Mouse (Mus musculus): ENCODE results near the gene Spink8. TPM values are rescaled to one million over a fixed set of nuclear protein-coding genes. Genes with fewer than 3 reads are reported as not detected.
"Not testable (repeated sequence)": the region's sequence is repeated elsewhere in the genome, so short reads cannot be mapped to it uniquely, and the experiment has no call there.

The Spink8 gene
- not detected in 2 replicates for polyA plus RNA-seq (2014; fragmentation: Nextera tagmentation; extraction: Ambion mirVana)

DNA sequence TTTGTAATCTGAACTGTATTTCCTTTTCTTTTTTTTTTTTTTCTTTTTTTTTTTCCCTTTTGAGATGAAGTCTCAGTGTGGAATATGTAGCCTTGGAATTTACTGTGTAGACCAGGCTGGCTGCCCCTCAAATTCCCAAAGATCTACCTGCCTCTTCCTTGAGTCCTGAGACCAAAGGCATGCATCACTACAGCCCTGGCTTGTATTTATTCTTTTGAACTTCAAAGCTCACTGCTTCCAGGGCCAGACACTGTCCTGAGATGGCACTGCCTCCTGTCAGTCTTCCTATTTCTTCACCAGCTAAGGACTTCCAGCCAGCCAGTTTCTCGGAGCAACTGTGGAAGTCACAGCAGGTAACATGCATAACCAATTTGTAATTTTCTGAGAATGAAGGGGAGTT, at the start of gene Spink8:
Spink8 (plus strand) TSS at position 301 of the 400 bp plus-strand sequence.
- no peak for DNase-seq (ENCODE audit: low spot score)
- Histone ChIP-seq H3K4me3 (ENCODE audit: low read depth, low read length) (no peak within 1 kb of the TSS), H3K27ac (ENCODE audit: low read depth, low read length) (no peak within 1 kb of the TSS), H3K4me1 (replicated peaks; ENCODE audit: control insufficient read depth, insufficient read depth, low read length) (no peaks in the 10 kb centered on the region), H3K36me3 (ENCODE audit: control insufficient read depth, insufficient read depth, low read length) (no peaks in the 10 kb centered on the region), H3K27me3 (ENCODE audit: control insufficient read depth, insufficient read depth, low read length) (no peaks in the 10 kb centered on the region), H3K4me2 (replicated peaks; ENCODE audit: low read depth, low read length) (no peak within 1 kb of the TSS), H3K9ac (ENCODE audit: low read depth, low read length) (no peak within 1 kb of the TSS), H3K9me3 (ENCODE audit: control insufficient read depth, low read length) (no peaks in the 10 kb centered on the region)
- ATAC-seq (ENCODE audit: low FRiP score): no peak
- 64% methylated on average over 1 of the region's 1 CpGs for WGBS

DNA sequence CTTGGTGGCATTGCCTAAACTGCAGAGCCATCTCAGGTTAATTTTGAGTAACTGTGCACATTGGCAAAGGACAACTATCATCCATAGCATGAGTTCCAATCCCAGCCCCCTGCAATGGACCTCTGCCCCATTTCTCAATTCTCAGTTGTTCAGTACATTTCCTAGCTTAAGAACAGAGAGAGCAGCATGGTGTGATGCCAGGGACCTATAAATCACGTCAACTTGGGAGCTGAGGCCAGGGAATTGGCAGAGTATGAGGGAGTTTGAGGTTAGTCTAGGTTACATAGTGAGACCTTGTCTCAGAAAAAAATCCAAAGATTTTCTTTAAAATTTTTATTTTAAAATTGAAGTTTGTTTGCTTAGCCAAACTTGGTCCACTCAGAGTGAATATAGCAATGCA, 45.2 kb upstream of the Spink8 start:
- H3K27me3 ChIP-seq (ENCODE audit: control insufficient read depth, insufficient read depth, low read length); H3K27ac ChIP-seq (ENCODE audit: low read depth, low read length); H3K9me3 ChIP-seq (ENCODE audit: control insufficient read depth, low read length); H3K36me3 ChIP-seq (ENCODE audit: control insufficient read depth, insufficient read depth, low read length); ATAC-seq (ENCODE audit: low FRiP score); H3K9ac ChIP-seq (ENCODE audit: low read depth, low read length); H3K4me1 ChIP-seq (replicated peaks; ENCODE audit: control insufficient read depth, insufficient read depth, low read length); DNase-seq (ENCODE audit: low spot score); H3K4me3 ChIP-seq (ENCODE audit: low read depth, low read length); H3K4me2 ChIP-seq (replicated peaks; ENCODE audit: low read depth, low read length): not testable (repeated sequence)
- WGBS: 85% methylated on average over 1 of the region's 1 CpGs

DNA sequence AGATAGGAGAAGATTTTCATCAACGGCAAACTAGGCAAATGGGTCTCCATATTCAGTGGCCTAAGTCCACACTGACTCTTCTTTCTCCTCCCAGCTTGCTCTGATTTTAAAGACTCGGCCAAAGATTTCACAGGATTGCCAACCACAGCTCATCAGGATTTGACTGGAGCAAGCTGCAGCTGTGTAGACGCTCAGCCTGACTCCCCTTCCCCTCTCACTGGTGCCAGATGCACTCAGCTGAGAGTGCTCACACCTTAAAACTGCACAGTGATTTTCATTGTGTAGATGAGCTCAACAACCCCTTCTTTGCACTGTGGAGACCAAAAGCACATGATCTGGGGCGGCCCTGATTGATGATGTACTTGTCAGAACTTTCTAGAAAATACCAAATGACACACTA, 21.5 kb upstream of the Spink8 start, which contains the start of gene Fbxw27:
Fbxw27 (minus strand) TSS at position 101 of the 400 bp plus-strand sequence.
- not testable (repeated sequence) for H3K4me2 ChIP-seq (replicated peaks; ENCODE audit: low read depth, low read length); H3K27ac ChIP-seq (ENCODE audit: low read depth, low read length); H3K27me3 ChIP-seq (ENCODE audit: control insufficient read depth, insufficient read depth, low read length); H3K9me3 ChIP-seq (ENCODE audit: control insufficient read depth, low read length); H3K4me3 ChIP-seq (ENCODE audit: low read depth, low read length); ATAC-seq (ENCODE audit: low FRiP score); H3K36me3 ChIP-seq (ENCODE audit: control insufficient read depth, insufficient read depth, low read length); H3K4me1 ChIP-seq (replicated peaks; ENCODE audit: control insufficient read depth, insufficient read depth, low read length); H3K9ac ChIP-seq (ENCODE audit: low read depth, low read length); DNase-seq (ENCODE audit: low spot score)
- WGBS: 86% methylated on average over 4 of the region's 4 CpGs

DNA sequence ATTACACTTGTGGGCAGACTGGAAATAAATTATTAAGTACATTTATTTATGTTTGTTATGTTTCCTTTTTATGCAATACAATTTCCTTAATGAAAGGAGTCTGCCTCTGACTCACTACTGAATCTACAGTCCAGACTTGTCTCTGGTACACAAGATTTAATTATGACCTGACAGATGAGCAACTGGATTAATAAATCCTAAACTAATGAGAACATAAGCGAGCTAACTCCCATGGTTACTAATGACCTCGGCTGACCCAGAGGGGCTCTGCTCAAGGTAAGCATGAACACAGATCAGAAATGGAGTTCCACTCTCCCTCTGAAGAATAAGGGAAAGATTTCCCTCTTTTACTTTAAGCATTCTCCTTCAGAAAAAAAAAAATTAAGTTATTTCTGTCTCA, 16.9 kb upstream of the Spink8 start:
- no peaks in the 10 kb centered on the region for H3K27me3 ChIP-seq (ENCODE audit: control insufficient read depth, insufficient read depth, low read length)
- H3K9ac ChIP-seq (ENCODE audit: low read depth, low read length): no peak overlapping the region
- H3K4me1 ChIP-seq (replicated peaks; ENCODE audit: control insufficient read depth, insufficient read depth, low read length): no peaks in the 10 kb centered on the region
- H3K4me2 ChIP-seq (replicated peaks; ENCODE audit: low read depth, low read length): no peak overlapping the region
- WGBS: 74% methylated on average over 2 of the region's 2 CpGs
- DNase-seq (ENCODE audit: low spot score) (no peak), ATAC-seq (ENCODE audit: low FRiP score) (no peak)
- H3K27ac ChIP-seq (ENCODE audit: low read depth, low read length): no peak overlapping the region
- H3K4me3 ChIP-seq (ENCODE audit: low read depth, low read length): no peak overlapping the region
- H3K9me3 ChIP-seq (ENCODE audit: control insufficient read depth, low read length): no peaks in the 10 kb centered on the region
- no peaks in the 10 kb centered on the region for H3K36me3 ChIP-seq (ENCODE audit: control insufficient read depth, insufficient read depth, low read length)

DNA sequence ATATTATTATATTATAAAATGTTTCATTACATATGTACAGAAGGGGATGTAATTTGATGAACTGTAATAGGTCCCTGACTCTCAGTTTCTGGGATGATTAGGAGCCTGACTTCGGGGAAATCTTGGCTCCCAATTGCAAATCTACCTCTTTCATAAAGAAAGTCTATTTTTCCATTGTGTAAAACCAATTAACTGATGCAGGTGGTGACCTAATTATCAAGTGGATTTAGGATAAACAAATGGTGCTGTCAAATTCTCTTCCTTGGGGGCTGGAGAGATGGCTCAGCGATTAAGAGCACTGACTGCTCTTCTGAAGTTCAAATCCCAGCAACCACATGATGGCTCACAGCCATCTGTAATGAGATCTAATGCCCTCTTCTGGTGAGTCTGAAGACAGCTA, 16.3 kb upstream of the Spink8 start:
- no peak overlapping the region for H3K4me3 ChIP-seq (ENCODE audit: low read depth, low read length)
- H3K4me2 ChIP-seq (replicated peaks; ENCODE audit: low read depth, low read length): no peak overlapping the region
- H3K27me3 ChIP-seq (ENCODE audit: control insufficient read depth, insufficient read depth, low read length): no peaks in the 10 kb centered on the region
- WGBS: 78% methylated on average over 2 of the region's 2 CpGs
- H3K36me3 ChIP-seq (ENCODE audit: control insufficient read depth, insufficient read depth, low read length): no peaks in the 10 kb centered on the region
- H3K4me1 ChIP-seq (replicated peaks; ENCODE audit: control insufficient read depth, insufficient read depth, low read length): no peaks in the 10 kb centered on the region
- no peaks in the 10 kb centered on the region for H3K9me3 ChIP-seq (ENCODE audit: control insufficient read depth, low read length)
- H3K27ac ChIP-seq (ENCODE audit: low read depth, low read length): no peak overlapping the region
- DNase-seq (ENCODE audit: low spot score) (no peak), ATAC-seq (ENCODE audit: low FRiP score) (no peak)
- no peak overlapping the region for H3K9ac ChIP-seq (ENCODE audit: low read depth, low read length)

DNA sequence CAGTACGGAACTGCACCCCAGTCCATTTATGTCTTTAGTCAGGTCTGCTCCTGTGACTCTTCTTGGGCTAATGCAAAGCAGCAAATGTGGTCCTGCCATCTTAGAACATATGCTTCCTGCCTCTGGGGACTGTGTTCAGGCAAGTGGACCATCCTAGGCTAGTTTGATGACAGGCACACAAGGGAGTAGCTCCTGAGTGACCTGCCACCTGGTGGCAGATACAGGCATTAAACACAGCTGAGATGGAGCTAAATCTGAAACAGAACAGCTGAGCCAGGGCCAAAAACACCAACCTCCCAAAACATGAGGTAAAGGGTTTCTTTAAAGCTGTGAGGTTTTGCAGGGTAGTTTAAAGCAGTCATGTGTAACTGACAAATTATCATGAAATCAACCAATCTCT, 14.0 kb upstream of the Spink8 start:
- Histone ChIP-seq H3K36me3 (ENCODE audit: control insufficient read depth, insufficient read depth, low read length) (no peaks in the 10 kb centered on the region), H3K9ac (ENCODE audit: low read depth, low read length) (no peak overlapping the region), H3K4me3 (ENCODE audit: low read depth, low read length) (no peak overlapping the region), H3K4me2 (replicated peaks; ENCODE audit: low read depth, low read length) (no peak overlapping the region), H3K4me1 (replicated peaks; ENCODE audit: control insufficient read depth, insufficient read depth, low read length) (no peaks in the 10 kb centered on the region), H3K27me3 (ENCODE audit: control insufficient read depth, insufficient read depth, low read length) (no peaks in the 10 kb centered on the region), H3K9me3 (ENCODE audit: control insufficient read depth, low read length) (no peaks in the 10 kb centered on the region), H3K27ac (ENCODE audit: low read depth, low read length) (no peak overlapping the region)
- WGBS: 100% methylated on average over 1 of the region's 1 CpGs
- ATAC-seq (ENCODE audit: low FRiP score) (no peak), DNase-seq (ENCODE audit: low spot score) (peak; percentile 40)

DNA sequence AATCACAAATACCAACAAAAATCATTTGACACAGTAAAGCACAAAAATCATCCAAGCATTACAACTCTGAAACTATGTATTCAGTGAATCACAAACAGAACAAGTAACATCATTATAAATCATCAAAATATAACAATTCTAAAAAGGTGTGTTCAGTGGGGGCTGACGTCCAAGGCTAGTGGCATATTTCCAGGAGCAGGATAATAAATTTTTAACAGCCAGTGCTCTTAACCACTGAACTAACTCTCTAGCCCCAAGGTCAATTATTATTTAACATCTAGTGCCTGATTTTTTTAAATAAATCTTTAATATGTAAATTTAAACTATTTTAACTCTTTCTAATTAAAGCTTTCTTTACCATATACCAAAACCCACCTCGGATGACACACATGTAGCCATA, 6.5 kb upstream of the Spink8 start:
- H3K4me1 ChIP-seq (replicated peaks; ENCODE audit: control insufficient read depth, insufficient read depth, low read length); DNase-seq (ENCODE audit: low spot score); H3K27me3 ChIP-seq (ENCODE audit: control insufficient read depth, insufficient read depth, low read length); H3K4me2 ChIP-seq (replicated peaks; ENCODE audit: low read depth, low read length); H3K4me3 ChIP-seq (ENCODE audit: low read depth, low read length); H3K9me3 ChIP-seq (ENCODE audit: control insufficient read depth, low read length); ATAC-seq (ENCODE audit: low FRiP score); H3K27ac ChIP-seq (ENCODE audit: low read depth, low read length); H3K9ac ChIP-seq (ENCODE audit: low read depth, low read length); H3K36me3 ChIP-seq (ENCODE audit: control insufficient read depth, insufficient read depth, low read length): not testable (repeated sequence)
- 87% methylated on average over 2 of the region's 2 CpGs for WGBS

DNA sequence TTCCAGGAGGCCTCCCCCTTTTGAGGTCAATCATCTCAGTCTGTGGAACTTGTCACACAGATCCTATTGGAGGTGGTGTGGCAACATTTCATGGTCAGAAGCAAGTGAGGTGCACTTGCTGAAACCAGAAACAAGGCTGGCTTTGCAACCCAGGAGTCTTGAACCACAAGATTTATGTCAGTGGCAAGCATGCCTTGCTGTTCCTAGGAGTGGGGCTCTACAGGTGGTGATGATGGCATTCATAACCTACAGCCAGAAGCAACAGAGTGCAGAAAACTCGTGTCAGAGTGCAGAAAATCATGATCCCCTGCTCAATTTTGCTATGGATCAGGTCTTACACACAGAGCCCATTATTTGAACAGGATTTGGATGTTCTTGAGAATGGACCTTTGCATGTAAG, 5.8 kb upstream of the Spink8 start:
- Histone ChIP-seq H3K9me3 (ENCODE audit: control insufficient read depth, low read length) (no peaks in the 10 kb centered on the region), H3K4me2 (replicated peaks; ENCODE audit: low read depth, low read length) (no peak overlapping the region), H3K27ac (ENCODE audit: low read depth, low read length) (no peak overlapping the region), H3K4me1 (replicated peaks; ENCODE audit: control insufficient read depth, insufficient read depth, low read length) (no peaks in the 10 kb centered on the region), H3K4me3 (ENCODE audit: low read depth, low read length) (no peak overlapping the region), H3K36me3 (ENCODE audit: control insufficient read depth, insufficient read depth, low read length) (no peaks in the 10 kb centered on the region), H3K27me3 (ENCODE audit: control insufficient read depth, insufficient read depth, low read length) (no peaks in the 10 kb centered on the region), H3K9ac (ENCODE audit: low read depth, low read length) (no peak overlapping the region)
- WGBS: 52% methylated on average over 1 of the region's 1 CpGs
- no peak for DNase-seq (ENCODE audit: low spot score)
- ATAC-seq (ENCODE audit: low FRiP score): no peak

DNA sequence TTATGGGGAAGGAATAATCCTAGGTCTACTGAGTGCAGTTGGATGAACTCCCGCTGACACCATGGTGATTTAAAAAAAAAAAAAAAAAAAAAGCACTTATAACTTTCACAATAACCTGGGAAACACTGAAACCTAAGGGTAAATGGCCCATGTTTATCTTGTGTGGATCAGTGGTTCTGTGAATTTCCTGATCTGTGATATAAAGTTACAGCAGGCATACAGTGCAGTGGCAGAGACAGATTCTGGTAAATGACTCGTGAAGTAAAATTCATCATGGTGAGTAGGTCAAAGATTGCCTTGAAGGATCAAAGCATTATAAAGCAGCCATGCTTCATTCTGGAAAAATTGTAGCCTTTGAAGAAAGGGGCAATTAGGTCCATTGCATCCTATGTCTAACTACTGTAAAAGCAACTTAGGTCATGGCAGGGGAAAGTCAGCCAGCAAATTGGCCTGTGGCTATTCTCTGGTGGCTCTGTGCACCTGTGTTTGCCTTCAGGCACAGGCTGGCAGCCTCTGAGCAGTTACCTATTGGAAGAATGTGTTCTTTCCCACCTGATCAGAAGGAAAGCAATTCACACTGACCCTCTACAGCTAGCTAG, 5.3 kb upstream of the Spink8 start:
- Histone ChIP-seq H3K4me3 (ENCODE audit: low read depth, low read length) (no peak overlapping the region), H3K36me3 (ENCODE audit: control insufficient read depth, insufficient read depth, low read length) (no peaks in the 10 kb centered on the region), H3K4me1 (replicated peaks; ENCODE audit: control insufficient read depth, insufficient read depth, low read length) (no peaks in the 10 kb centered on the region), H3K27me3 (ENCODE audit: control insufficient read depth, insufficient read depth, low read length) (no peaks in the 10 kb centered on the region), H3K4me2 (replicated peaks; ENCODE audit: low read depth, low read length) (no peak overlapping the region), H3K9ac (ENCODE audit: low read depth, low read length) (no peak overlapping the region), H3K27ac (ENCODE audit: low read depth, low read length) (no peak overlapping the region), H3K9me3 (ENCODE audit: control insufficient read depth, low read length) (no peaks in the 10 kb centered on the region)
- no peak for ATAC-seq (ENCODE audit: low FRiP score)
- WGBS: 84% methylated on average over 2 of the region's 2 CpGs
- DNase-seq (ENCODE audit: low spot score): no peak

Measured in hindbrain, embryonic 11.5 days (tissue).